Mouse (Mus musculus): Measurements from ENCODE around the gene Gm10134.
A peak's percentile ranks its signal among the peaks of the same experiment; 100 is the strongest.
"Not testable (repeated sequence)": the region's sequence is repeated elsewhere in the genome, so short reads cannot be mapped to it uniquely, and the experiment has no call there.

Gene Gm10134

GRCm38 (mm10) chr2:28505795-28506194 is at the start of gene Gm10134:
Gene Gm10134 (plus strand): TSS chr2:28506095.
- DNase-seq (ENCODE audit: low spot score in 2 of 2): peak in 1 of 2 experiments; percentile 1

- DNase-seq (ENCODE audit: low spot score in 2 of 2): no peak
Observed at GRCm38 (mm10) chr2:28456616-28457015, 49.3 kb upstream of the Gm10134 start.

GRCm38 (mm10) chr2:28463919-28464318 is 42.0 kb upstream of the Gm10134 start:
- peak in 1 of 2 experiments; percentile 48 for DNase-seq (ENCODE audit: low spot score in 2 of 2)

- DNase-seq (ENCODE audit: low spot score in 2 of 2): no peak
Observed at GRCm38 (mm10) chr2:28464919-28465318, 41.0 kb upstream of the Gm10134 start.

GRCm38 (mm10) chr2:28465836-28466518 is 39.9 kb upstream of the Gm10134 start, which contains the start of gene 1700007K13Rik:
Gene 1700007K13Rik (minus strand): TSS chr2:28466332.
- peak; percentile 49 to 54 for DNase-seq (ENCODE audit: low spot score in 2 of 2)

- peak; percentile 69 to 78 for DNase-seq (ENCODE audit: low spot score in 2 of 2)
Observed at GRCm38 (mm10) chr2:28467860-28468485, 37.9 kb upstream of the Gm10134 start, which contains the start of gene Mrps2. Gene Mrps2 (plus strand): TSS chr2:28468066.

GRCm38 (mm10) chr2:28468486-28469225 is 37.2 kb upstream of the Gm10134 start:
- DNase-seq (ENCODE audit: low spot score in 2 of 2): no peak

GRCm38 (mm10) chr2:28469461-28469860 is 36.4 kb upstream of the Gm10134 start:
- no peak for DNase-seq (ENCODE audit: low spot score in 2 of 2)

- DNase-seq (ENCODE audit: low spot score in 2 of 2): no peak
Observed at GRCm38 (mm10) chr2:28470591-28470990, 35.3 kb upstream of the Gm10134 start.

- not testable (repeated sequence) for DNase-seq (ENCODE audit: low spot score in 2 of 2)
Observed at GRCm38 (mm10) chr2:28472011-28472410, 33.9 kb upstream of the Gm10134 start.

GRCm38 (mm10) chr2:28477993-28478392 is 27.9 kb upstream of the Gm10134 start:
- not testable (repeated sequence) for DNase-seq (ENCODE audit: low spot score in 2 of 2)

GRCm38 (mm10) chr2:28479208-28480204 is 26.4 kb upstream of the Gm10134 start:
- no peak for DNase-seq (ENCODE audit: low spot score in 2 of 2)

GRCm38 (mm10) chr2:28483861-28484260 is 22.0 kb upstream of the Gm10134 start:
- DNase-seq (ENCODE audit: low spot score in 2 of 2): no peak

- no peak for DNase-seq (ENCODE audit: low spot score in 2 of 2)
Observed at GRCm38 (mm10) chr2:28494521-28494920, 11.4 kb upstream of the Gm10134 start.

- no peak for DNase-seq (ENCODE audit: low spot score in 2 of 2)
Observed at GRCm38 (mm10) chr2:28495207-28495756, 10.6 kb upstream of the Gm10134 start.

GRCm38 (mm10) chr2:28495801-28496595 is 9.9 kb upstream of the Gm10134 start:
- no peak for DNase-seq (ENCODE audit: low spot score in 2 of 2)

GRCm38 (mm10) chr2:28496671-28497070 is 9.2 kb upstream of the Gm10134 start, which contains the start of gene Gbgt1:
Gene Gbgt1 (plus strand): TSS chr2:28496891.
- DNase-seq (ENCODE audit: low spot score in 2 of 2): no peak

GRCm38 (mm10) chr2:28497561-28497960 is 8.3 kb upstream of the Gm10134 start:
- DNase-seq (ENCODE audit: low spot score in 2 of 2): no peak

GRCm38 (mm10) chr2:28498431-28498830 is 7.5 kb upstream of the Gm10134 start:
- no peak for DNase-seq (ENCODE audit: low spot score in 2 of 2)

- no peak for DNase-seq (ENCODE audit: low spot score in 2 of 2)
Observed at GRCm38 (mm10) chr2:28502987-28503386, 2.9 kb upstream of the Gm10134 start.

All from frontal cortex, postnatal 14 days (tissue).